ENCODE assay signal across 9 mouse cellular contexts in genomic region chr1:51944755-51945154, GRCm38 (mm10). TPM values are rescaled to one million over a fixed set of nuclear protein-coding genes. Genes with fewer than 3 reads are reported as not detected.
DNase-seq lines count a peak whose midpoint lies in the region; ATAC-seq lines count a peak whose summit lies in the region.
"Had no signal": no experiment of that assay in that cellular context is flagged by ENCODE, and none has a peak within 500 bp of the region (broad histone marks: within the 10 kb centered on the region; RNA-seq: fewer than 3 reads in every experiment).

No protein-coding gene starts in this region.

- WGBS in heart, embryonic 16.5 days, result 40% methylated on average over 5 of the region's 5 CpGs

- no peaks in the 10 kb centered on the region for H3K36me3 ChIP-seq in heart, embryonic 16.5 days (ENCODE audit: control insufficient read depth, insufficient read depth)

- intact Hi-C loops in left cerebral cortex, postnatal 4 days (cut with DNase I), result loop anchor here (10.0 kb wide), 1 partner anchor 270 kb away; no protein-coding TSS in a partner anchor

- peak; percentile 58 for DNase-seq in layer of hippocampus, adult 11-12 months (ENCODE audit: low spot score)
- no peak for DNase-seq in layer of hippocampus, adult 9-11 months
- DNase-seq in MEL-GATA-1-ER (ENCODE audit: extremely low read depth, low read depth), result peak; percentile 23
- DNase-seq in cerebellum, adult 9-11 months, result peak; percentile 11
- DNase-seq in left cerebral cortex, postnatal 4 days, result peak; percentile 35
- DNase-seq in neural tube, embryonic 10.5 days (ENCODE audit: extremely low spot score, low spot score), result peak; percentile 44
- no peak for DNase-seq in ovary, postnatal 36 days (ENCODE audit: low spot score)

- no peak overlapping the region for H3K27ac ChIP-seq in heart, embryonic 16.5 days (ENCODE audit: low read length)

- no peak overlapping the region for H3K4me3 ChIP-seq in heart, embryonic 16.5 days (ENCODE audit: low read length)
- H3K4me3 ChIP-seq: erythroblast, embryonic 14.5 days had no signal

- no peaks in the 10 kb centered on the region for H3K4me1 ChIP-seq in heart, embryonic 16.5 days (ENCODE audit: control insufficient read depth, insufficient read depth, low read length)

- H3K9ac ChIP-seq in heart, embryonic 16.5 days (ENCODE audit: low read length), result no peak overlapping the region

- H3K4me2 ChIP-seq in heart, embryonic 16.5 days (ENCODE audit: low read depth, low read length), result no peak overlapping the region

- 0 out of 2 replicates have a peak, but pooled peaks have one; percentile 28 for ATAC-seq in heart, embryonic 16.5 days (replicated peaks; ENCODE audit: extremely low read depth, insufficient read depth, low FRiP score)

- H3K27me3 ChIP-seq in heart, embryonic 16.5 days (ENCODE audit: control insufficient read depth, insufficient read depth, low read length), result no peaks in the 10 kb centered on the region

- peaks cover 5% of the 10 kb centered on the region for H3K9me3 ChIP-seq in heart, embryonic 16.5 days (replicated peaks; ENCODE audit: control insufficient read depth, low read length)

RNA-seq across cellular contexts. Expression of gene Myo1b, which starts 28.9 kb away (rescaled TPM):
- 26.6 and 35.2 TPM in 2 replicates for polyA plus RNA-seq in heart, embryonic 16.5 days (2015; fragmentation: Nextera tagmentation; extraction: Ambion mirVana)
- total RNA-seq in left cerebral cortex, postnatal 4 days (2021), result 10 to 100 TPM; 67.0 to 70.4 TPM
- polyA plus RNA-seq: erythroblast, embryonic 14.5 days had no signal

RNA-seq across cellular contexts. Expression of gene Stat4, which starts 42.2 kb away (rescaled TPM):
- polyA plus RNA-seq in heart, embryonic 16.5 days (2015; fragmentation: Nextera tagmentation; extraction: Ambion mirVana), result 3.3 and 6.1 TPM in 2 replicates
- total RNA-seq in left cerebral cortex, postnatal 4 days (2021), result 1 to 10 TPM; 3.8 to 4.7 TPM
- polyA plus RNA-seq: erythroblast, embryonic 14.5 days had no signal

Comparison
In these comparisons a context has a peak if more than half of its experiments do, and no peak if none do; other contexts are left out.
1. DNase-seq: peak in layer of hippocampus, adult 11-12 months (single experiment), MEL-GATA-1-ER (single experiment), cerebellum, adult 9-11 months (single experiment), left cerebral cortex, postnatal 4 days (single experiment) and neural tube, embryonic 10.5 days (single experiment); none in layer of hippocampus, adult 9-11 months (single experiment) and ovary, postnatal 36 days (single experiment).